Mouse (Mus musculus) 3T3-L1 (cell line): ENCODE measurements around the gene 1700086D15Rik.

Experiments used
- DNase-seq: peaks from one replicate; pipeline ENCODE4 v3.0.0-alpha.2; 2015; ENCODE audit warnings: low read depth, low spot score

The 1700086D15Rik gene

DNA sequence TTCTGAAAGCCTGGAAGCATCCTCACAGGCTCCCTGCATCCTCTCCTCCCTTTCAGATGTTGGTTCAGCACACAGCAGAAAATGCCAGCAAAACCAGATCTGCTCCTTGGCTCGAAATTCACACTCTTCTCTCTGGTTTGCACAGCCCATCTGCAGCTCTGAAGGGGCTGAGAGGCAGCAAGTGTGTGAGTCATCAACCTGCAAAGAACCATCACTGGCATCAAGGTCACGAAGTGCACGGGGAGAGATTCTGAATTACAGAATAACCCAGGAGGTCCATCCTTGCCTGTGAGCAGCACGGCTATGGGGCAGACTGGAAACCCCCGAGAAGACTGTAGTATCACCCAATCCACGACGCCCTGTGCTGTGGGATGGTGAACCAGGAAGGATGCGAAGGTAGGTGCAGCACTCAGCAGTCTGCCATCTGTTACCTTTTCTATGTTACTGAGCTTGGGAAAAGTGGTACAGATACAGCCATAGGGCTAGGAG, 24.4 kb downstream of the 1700086D15Rik start:
- DNase-seq: no peak

DNA sequence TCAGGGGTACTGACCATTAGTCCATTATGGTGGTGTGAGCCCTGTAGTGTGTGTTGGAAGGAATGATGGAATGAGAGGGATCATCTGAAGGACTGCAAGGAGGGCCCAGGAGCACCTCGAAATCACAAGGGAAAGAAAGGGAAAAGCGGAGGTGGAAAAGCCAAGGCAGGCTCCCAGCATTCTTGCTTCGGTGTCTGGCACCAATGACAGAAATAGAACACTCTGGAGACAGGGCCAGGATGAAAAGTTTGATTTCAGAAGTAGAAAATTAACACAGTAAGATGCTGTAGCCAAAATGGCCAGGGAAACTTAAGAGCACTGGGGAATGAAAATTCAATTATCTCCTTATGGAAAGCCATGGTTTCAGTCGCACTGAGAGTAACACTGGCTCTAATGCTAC, 26.0 kb downstream of the 1700086D15Rik start:
- no peak for DNase-seq

DNA sequence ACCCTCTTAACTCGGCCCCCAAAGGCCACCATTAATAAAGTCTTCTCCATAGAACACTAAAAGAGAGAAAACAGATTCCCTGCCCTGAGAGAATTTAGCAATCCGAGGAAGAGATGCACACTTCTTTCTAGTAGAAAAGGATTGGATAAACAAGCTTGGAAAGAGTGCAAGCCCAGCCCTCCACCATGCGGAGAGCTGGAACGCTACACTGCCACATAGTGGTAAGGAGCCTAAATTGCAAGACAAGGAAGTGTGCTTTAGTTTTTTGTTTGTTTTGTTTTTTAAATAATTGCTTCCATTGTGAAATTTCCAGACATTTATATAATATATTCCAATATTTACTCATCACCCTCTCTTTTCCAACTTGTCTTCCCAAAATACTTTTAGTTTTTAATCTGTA, 30.6 kb downstream of the 1700086D15Rik start:
- peak; percentile 72 for DNase-seq

- DNase-seq: peak; percentile 93
Measured at GRCm38 (mm10) chr11:65128666-65129065, 31.0 kb downstream of the 1700086D15Rik start.

GRCm38 (mm10) chr11:65126566-65126965, 33.1 kb downstream of the 1700086D15Rik start:
- DNase-seq: no peak

DNA sequence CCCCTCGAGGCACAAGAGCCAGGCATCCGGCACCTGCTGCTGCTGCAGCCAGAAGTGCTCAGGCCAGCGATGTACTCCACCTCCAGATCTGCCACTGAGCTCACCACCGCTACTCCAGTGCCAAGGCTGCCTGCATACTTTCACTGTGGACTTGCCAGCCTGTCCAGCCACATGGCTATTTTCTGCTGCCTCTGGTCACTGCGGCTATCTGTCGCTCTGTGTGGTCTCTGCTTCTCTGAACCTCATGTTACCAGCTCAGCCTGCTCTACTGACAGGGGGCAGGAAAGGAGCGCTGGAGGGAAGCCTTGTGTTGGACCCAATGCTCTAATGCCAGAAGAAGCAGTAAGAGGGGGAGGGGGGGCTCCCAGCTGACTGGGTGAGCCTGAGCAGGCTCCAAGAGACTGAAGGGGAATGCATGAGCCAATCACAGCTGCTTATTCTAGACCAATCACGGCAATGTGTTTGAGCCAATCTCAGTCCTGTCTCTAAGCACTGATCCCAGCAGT, 34.7 kb downstream of the 1700086D15Rik start:
- no peak for DNase-seq

- no peak for DNase-seq
Measured at GRCm38 (mm10) chr11:65120276-65120675, 39.4 kb downstream of the 1700086D15Rik start.

GRCm38 (mm10) chr11:65115811-65116210, 43.9 kb downstream of the 1700086D15Rik start:
- DNase-seq: no peak

- DNase-seq: no peak
Measured at GRCm38 (mm10) chr11:65112086-65112485, 47.6 kb downstream of the 1700086D15Rik start.

DNA sequence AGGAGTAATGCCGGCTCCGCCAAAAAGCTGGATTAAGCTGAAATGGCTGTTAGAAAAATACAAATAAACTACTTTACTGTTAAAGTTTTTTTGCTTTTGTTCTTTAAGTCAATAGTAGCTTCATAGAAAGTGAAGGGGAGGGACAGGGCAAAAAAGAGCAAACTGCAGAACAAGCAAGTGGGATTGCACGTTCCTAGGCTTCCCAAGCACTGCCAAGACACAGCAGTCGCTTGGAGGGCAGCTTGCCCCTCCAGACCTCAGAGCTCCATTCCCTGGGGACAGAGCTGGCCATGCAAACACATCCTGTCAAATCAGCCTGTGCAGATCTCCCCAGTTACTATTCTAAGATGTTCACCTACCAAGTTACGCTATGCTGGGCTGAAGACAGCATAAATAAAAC, 48.0 kb downstream of the 1700086D15Rik start:
- no peak for DNase-seq

DNA sequence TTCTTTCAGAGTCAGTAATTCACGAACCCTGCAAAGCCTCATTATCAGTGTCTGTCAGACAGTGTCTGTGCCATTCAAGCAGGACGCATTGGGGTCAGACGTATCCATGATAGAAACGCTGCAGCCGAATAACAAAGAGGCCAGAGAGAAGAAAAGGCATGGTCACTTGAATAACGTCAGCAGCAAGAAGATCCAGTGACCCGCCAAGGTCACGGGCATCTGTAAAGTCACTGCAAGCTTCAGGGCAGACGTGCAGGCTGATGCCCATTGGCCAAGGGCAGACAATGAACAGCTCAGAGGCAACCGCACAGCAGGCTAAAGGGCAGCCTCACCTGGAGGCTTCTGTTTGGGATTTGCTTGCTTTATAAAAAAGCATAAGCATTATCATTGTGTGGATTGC, 49.6 kb downstream of the 1700086D15Rik start:
- DNase-seq: no peak

- no peak for DNase-seq
Measured at GRCm38 (mm10) chr11:65107734-65108171, 51.9 kb downstream of the 1700086D15Rik start.

DNA sequence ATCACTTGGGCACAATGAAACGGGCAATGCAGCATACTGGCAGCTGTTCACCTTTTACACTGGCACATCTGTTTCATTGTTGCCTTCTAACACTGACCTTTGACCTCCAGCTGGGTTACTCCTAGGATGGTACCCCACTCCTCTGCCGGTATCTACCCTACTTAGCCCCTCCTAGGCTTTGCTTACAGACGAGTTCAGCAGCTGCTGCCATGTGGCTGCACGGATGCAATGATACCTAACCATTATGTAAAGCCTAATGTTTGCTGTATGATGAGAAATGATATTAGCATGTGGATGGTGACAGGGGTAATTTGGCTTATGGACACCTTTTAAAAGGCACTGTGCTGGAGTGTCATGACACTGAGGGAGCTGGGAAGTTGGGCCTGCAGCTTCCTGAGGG, 52.5 kb downstream of the 1700086D15Rik start:
- DNase-seq: no peak

DNA sequence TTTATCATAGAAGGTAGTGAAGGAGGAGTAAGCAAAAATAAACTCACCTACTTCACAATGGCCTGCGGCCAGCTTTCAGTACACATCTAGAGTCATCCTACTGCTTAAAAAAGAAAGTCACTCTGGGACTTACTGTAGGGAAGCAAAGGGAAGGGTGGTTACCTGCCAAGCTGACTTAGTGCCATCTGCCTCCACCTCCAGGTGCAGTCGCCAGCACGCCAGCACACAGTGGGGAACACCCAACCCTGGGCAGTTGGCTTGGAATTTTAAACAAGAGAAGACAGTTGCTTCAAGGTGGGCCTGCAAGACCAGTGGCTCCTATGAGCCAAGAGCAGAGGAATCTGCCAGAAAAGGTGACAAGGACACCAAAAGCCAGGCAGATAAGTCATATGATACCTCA, 55.6 kb downstream of the 1700086D15Rik start:
- no peak for DNase-seq
